Mouse (Mus musculus): Measurements from ENCODE around the gene Asb13.

Asb13 gene

DNA sequence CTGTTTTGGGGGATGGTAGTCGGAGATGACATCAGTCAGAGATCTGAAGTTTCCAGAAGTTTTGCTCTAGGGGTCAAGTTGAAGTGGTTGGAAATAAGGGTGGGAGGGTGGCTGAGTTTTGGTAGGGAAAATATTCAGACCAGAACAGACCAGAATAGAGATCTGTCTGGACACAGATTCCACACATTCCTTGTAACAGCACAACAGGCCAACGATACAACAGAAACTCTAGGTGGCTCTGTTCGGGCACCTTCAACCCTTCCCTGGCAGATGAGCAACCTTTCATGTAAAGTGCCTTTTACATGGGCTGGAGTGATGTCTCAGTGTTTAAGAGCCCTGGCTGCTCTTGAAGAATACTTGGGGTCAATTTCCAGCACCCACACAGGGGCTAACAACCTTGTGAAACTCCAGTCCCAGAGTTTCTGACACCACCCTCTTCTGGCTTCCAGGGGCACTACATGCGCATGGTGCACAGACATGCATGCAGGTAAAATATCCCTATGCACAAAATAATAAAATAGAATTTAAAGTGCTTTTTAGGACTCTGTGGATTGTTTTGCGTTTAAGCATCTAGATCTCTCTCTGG, 33.5 kb downstream of the Asb13 start:
- DNase-seq = no peak

DNA sequence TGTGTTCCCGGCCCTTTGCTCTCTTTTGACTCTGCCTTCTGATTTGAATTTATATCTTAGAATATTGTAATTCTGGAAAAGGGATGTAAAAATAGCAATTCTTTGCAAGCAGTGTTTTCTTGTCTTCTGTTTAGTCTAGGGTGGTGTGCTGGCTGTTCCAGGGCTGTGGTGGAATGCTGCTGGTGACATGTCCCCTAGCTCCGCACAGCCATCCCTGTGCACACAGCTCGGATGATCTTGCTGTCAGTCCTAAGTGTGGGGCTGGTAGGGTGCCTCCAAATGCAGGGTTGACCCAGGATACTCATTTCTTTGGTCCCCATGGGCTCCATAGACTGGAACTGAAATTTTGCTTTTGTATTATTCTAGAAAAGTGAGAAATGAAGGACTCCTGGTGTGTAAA, 34.2 kb downstream of the Asb13 start:
- DNase-seq = no peak

DNA sequence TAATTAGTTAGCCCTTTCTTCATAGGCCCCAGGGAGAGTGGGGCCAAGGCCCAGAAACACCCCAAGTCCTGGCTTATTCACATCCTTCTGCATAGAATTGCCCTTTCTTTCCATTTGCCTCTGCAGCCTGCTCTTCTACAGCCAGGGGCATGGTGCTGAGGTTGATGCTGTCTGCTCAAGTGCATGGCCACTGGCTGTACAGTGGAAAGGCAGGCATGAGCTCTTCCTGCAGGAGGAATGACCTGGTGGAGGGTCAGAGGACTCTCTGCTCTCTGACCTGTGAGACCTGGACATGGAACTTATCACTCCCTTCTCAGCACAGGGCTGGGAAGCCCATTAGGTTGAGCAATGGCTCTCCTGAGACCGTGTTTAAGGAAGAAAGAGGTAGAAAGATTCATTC, 35.8 kb downstream of the Asb13 start:
- no peak for DNase-seq

DNA sequence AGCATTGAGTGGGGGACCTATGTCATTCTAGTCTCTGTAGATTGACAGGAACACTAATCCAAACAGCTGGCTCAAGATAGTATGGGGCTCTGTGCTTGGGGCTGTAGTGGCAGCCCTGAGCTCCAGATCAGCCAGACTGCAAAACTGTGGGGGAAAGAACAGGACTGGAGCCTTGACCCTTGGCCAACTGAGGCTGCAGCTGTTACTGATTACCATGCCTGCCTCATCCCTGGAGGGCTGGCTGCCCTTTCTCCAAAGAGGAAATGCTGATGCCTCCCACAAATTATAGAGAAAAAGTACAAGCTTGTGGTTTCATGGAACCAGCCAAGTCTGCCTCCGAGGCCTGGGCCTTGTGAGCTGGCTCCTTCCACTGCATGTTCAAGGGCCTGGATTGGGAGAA, 36.2 kb downstream of the Asb13 start:
- DNase-seq = no peak

DNA sequence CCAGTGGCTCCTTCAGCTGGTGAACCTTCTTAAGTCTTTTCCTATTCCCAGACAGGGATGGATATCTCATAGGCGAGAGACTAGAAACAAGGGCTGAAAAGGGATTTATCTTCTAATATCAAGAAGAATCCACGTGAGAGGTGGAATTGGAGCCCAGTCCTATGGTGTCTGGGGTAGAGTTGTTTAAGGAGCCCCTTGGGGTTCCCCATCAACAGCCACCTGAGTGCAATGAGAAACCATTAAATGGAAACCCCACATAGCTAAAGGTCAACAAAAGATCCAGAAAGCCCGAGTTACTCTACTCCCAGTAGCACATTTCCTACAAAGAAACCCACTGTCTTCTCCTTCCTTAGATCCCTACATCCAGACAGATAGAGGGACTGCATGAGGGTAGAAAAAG, 39.3 kb downstream of the Asb13 start:
- DNase-seq = no peak

DNA sequence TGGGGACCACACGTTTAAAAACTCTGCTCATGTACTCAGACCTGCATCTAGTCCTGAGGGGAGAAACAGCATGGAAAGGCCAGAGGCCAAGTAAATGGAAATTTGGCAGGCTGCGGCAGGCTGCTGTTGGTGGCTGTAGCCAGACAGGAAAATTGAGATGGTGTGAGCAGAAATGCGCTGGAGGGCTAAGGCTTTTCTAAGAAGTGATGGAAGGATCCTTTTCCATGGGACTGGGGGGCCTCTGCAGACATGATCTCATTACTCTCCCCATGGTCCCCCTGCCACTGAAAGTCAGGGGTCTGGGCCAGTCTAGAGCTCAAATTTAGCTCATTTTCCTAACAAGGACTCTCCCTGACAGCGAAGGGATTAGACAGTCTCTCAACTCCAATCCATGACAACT, 39.8 kb downstream of the Asb13 start:
- no peak for DNase-seq

DNA sequence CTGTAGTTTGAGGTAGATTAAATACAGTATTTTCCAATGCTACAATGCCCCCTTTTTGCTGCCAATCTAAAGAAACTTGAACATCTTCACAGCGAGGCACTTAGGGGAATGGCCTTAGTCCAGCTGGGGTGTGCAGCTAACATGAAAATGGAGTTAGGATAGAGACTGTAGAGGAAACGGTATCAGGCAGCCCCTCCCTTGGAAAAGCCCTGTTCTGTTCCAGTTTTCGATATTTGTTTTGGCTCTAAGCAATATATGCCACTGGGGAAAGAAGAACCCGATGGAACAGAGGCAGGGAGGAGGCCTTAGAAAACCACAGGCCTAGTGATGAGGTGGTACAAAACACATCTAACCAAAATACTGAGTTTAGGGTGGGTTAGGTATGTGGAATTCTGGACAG, 42.0 kb downstream of the Asb13 start:
- no peak for DNase-seq

DNA sequence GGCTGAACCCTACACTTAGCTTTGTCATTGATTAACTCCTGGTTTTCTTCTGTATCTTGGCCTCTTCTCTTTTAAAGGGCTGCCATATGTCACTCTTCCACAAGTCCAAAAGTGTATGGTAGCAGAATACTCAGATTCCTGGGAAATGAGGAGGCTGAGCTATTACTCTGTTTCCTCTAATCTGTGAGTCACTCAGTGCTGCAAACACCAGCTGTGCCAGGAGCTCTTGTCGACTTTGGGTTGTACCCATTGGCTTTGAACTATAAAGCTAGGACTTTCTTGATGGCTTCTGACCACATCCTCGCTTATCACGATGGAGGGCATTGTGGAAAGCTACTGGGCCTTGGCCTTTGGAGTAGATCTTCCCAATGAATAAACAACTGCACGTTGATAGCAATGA, 45.3 kb downstream of the Asb13 start:
- DNase-seq = no peak

DNA sequence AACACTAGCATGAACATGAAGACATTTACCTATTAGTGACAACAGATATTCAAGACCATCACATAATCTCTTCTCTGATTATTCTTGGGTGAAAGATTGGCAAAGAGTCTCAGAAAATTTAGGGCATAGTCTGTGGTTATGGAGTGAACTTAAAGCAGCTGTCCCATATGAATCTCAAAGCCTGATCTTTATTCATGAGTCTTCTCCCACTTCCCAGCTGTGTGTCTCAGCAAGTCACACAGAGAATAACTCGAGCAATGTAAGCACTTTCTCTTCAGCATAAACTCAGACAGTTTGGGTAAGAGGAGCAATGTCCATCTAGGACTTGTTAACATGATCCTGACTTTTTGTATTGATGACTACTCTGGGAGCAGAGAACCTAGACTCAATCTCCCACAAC, 52.5 kb downstream of the Asb13 start:
- DNase-seq = no peak

DNA sequence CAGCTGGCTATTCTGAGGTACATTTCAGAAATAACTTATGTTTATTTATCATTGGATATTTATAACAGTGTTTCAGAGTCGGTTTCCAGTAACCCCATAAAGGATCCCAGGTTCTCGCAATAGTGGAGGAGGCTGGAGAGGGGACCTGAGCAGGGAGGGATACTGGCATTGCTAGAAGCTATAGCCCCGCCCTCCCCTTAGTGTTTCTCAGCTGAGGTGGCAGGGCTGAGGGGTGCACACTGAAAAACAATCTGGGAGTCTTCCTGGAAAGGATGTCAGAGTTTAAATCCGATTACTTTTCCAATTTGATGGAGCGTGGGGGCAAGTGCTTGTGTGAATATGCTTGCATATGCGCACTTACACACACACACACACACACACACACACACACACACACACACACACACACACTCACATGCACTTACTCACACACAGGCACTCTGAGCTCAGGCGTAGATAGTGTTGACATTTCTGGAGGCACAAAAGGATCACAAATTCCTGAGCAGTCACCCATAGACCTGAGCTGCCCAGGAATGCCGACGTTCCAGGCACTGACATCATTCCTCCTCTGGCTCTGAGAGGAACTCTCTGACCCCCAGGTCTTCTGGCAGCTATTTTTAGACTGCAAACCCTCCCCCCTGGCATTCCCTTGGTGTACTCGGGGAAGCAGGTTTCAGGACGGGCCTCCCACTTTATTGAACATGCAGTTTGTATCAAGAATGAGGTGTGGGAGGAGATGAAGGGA, 60.9 kb downstream of the Asb13 start:
- no peak for DNase-seq

DNA sequence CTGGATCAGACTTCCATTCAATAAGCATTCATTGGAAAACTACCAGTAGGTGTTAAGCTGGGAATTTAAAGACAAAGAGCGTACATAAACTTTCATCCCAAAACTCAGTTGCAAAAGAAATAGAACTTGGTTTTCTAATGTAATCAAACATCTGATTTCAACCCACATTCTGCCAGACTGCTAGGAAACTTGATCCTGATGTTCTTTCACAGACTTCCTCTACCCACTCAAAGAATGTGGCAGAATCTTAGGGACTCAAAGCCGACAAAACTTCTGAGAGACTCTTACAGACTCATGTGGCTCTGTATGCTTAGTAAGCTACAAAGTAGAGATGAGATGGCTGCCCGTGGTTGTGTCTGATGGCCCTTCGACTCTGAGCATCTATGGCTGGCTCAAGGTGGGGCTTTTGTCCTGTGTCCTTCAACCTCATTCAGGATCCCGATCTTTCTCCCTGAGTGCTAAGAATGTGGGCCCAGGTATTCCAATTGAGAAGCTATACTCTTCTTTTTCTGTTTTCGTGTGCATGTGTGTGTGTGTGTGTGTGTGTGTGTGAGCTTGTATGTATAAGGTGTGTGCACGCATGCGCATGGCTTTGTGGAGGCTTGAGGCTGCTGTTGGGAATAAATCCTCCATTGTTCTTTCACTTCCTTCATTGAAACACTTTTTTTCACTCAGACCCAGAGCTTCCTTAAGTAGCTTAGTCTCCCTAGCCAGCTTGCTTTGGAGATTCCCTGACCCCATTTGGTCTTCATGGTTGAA, 63.3 kb downstream of the Asb13 start:
- DNase-seq = no peak

DNA sequence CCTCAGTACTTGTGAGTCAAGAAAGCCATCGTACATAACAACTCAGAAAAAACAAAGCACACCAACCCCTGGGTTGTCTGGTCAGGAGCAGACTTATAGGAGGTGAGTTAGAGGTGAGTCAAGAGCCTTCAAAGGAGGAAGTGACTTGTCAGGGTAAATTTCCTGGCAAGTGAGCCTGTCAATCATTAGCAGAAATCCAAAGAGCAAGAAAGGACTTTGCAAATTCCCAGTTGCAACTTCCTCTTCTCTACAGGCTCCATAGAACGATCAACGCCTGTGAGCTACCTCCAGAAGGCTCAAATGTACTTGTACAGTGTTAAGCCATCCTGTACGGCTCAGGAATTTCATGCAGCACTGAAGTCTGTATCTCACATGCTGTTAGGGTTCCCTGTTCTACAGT, 66.9 kb downstream of the Asb13 start:
- DNase-seq = no peak

All from cerebellum, adult 8-10 months (tissue).